Mouse (Mus musculus) cerebellum, postnatal 10 days (tissue): ENCODE data around the gene Csrnp3.

ENCODE experiments used
- DNase-seq, 2 experiments: peaks; one replicate each; pipeline ENCODE4 v3.0.0; 2021; ENCODE audit warnings: mixed read lengths in 2 of 2

Csrnp3 gene

GRCm38 (mm10) chr2:65870919-65871582, 25.5 kb downstream of the Csrnp3 start:
- peak in 1 of 2 experiments; percentile 23 for DNase-seq

GRCm38 (mm10) chr2:65891590-65891989, 46.0 kb downstream of the Csrnp3 start:
- peak; percentile 43 for DNase-seq

GRCm38 (mm10) chr2:65893241-65893640, 47.7 kb downstream of the Csrnp3 start:
- DNase-seq, result no peak

DNA sequence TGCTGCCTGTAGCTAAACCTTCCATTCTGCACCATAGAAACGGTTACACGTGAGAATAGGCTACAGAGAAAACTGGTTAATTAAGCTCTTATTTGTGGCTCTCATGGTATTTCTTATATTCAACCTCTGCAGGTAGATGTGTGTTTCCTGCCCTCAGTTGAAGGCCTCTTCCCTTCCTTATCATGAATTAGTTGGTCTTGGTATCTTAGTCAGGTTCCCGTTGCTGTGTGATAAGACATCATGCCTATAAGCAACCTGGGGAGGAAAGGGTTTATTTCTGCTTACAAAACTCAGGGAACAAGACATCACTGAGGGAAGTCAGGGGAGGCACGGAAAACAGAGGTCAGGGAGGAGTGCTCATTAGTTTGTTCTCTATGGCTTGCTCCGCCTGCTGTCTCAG, 48.7 kb downstream of the Csrnp3 start:
- DNase-seq, result no peak

- DNase-seq, result peak; percentile 78 to 80
Observed at GRCm38 (mm10) chr2:65896542-65896941, 51.0 kb downstream of the Csrnp3 start.

DNA sequence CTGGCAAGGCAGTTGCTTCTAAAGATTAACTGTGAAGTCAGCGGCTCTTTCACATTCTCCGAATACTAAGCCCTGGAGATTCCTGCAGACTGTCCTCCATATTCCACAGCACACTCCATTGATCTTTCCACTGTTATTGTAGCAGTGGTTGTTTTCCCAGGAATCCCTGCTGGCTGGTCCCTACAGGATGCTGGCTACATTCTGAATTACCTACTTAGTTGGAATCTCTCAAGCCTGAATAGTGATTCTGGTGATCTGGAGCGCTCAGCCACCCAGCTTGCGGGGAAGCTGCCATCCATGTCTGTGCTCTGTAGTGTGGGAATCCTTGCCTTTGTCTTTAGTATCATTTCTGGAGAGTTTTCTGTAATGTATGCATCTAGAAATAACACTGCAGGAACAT, 51.5 kb downstream of the Csrnp3 start:
- DNase-seq, result peak; percentile 53 to 70

- DNase-seq, result no peak
Observed at GRCm38 (mm10) chr2:65899478-65899877, 53.9 kb downstream of the Csrnp3 start.

- DNase-seq, result no peak
Observed at GRCm38 (mm10) chr2:65908526-65908925, 63.0 kb downstream of the Csrnp3 start.

GRCm38 (mm10) chr2:65909724-65910521, 64.4 kb downstream of the Csrnp3 start:
- no peak for DNase-seq

DNA sequence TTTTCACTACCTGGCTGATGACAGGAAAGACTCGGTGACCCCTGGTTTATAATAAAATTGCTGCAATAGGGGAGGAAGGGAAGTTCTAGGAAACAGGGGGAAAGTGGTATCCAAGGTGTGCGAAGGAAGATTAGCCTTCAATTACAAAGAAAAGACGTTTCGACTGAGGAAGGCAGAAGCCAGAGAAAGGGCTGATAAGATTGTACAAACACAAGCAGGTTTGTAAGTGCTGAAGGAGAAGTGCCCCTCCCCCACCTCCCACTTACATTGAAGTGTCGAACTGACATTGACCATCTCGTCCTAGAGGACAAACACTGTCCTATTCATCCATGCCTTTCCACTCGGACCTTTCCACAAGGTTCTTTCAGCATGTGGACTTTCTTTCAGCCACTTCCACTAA, 70.4 kb downstream of the Csrnp3 start:
- DNase-seq, result no peak

- DNase-seq, result no peak
Observed at GRCm38 (mm10) chr2:65920651-65921412, 75.3 kb downstream of the Csrnp3 start.

GRCm38 (mm10) chr2:65925363-65925941, 79.9 kb downstream of the Csrnp3 start:
- no peak for DNase-seq

GRCm38 (mm10) chr2:65926935-65927708, 81.6 kb downstream of the Csrnp3 start:
- no peak for DNase-seq

DNA sequence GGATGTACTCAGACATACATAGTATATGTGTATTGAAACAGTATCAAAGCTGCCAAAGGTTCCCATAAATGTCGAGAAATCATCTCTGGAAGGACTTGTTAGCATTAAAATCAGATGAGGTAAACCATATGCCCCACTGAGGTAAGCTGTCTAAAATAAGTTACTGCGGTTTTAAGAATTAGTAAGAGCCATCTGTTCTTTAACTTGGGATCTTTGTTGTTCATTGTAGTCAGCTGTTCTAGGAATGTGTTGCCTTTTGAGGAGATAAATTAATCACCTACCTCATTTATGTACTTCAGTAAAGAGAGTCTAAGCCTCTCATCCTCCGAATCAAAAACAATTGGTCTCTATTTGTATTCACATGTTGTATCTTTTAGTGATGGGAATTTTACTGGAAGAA, 83.7 kb downstream of the Csrnp3 start:
- no peak for DNase-seq

DNA sequence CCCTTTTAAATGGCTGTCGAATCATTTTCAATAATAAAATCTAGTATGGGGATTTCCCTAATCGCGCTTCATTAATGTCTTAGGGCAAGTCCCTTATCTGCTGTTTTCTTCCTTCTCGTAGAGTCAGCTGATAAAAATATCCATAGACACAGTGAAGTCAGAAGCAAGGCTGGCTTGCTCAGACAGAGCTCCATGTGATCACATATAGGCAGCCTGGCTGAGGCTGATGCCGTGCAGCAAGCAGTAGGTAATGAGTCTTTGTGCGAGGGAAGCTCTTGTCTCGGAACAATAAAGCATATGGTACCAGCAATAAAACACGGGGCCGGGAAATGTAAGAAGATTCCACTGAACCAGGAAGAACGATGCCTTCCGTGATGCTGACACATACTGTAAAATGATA, 84.4 kb downstream of the Csrnp3 start:
- peak; percentile 45 to 49 for DNase-seq

DNA sequence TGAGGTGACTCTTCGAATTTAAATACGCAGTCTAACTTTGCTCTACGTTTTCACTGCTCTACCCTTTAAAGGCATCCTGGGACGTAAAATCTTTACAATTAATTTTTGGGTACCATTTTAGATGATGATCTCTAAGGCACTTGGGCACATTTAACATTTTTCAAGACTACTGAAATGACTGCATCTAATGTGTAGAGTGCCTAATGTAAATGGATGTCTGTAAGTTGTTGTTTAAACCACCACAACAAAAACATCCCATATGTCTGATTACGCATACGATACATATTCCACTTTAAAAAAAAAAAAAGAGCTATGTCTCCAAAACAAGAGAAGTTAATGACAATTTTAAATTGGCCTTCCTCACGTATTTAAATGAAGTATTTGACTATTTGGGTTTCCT, 85.7 kb downstream of the Csrnp3 start:
- peak in 1 of 2 experiments; percentile 22 for DNase-seq

DNA sequence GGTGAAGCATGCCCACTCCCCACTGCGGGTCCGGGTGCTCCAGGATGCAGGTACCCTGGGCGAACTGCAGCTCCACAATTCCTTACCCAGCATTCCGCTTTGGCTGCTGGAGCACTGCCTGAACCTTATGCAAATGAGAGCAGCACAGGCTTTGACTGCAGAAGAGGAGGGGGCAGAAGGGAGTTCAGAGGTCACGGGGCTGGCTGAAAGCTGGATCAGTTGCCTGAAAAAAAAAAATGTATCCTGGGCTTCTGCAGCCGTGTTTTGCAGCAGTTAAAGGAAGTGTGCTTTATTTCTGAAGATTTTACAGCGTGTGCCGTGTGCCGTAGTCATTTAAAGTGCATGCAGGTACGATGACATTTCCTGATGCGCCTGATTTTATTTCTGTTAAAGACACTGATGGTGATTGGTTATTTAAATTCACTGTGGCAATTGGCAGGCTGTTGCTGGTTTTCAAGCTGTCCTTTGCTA, 86.3 kb downstream of the Csrnp3 start:
- DNase-seq, result peak; percentile 90 to 92

DNA sequence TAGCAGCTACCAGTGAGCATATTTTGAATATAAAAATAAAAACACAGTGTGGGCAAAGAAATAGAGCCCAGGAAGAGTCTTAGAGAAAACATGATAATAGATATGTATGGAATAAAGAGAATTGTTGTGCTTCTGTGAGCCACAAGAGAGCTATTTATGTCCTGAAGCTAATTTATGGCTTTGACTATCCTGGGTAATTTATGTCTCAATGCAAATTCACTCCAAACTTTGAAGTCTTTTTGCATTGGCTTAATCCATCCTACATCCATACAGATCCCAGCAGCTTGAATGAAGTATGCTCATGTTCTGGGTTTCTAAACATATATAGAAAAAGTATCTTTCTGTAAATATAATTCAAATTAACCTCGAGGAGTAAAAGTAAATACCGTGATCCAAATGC, 88.5 kb downstream of the Csrnp3 start:
- no peak for DNase-seq

DNA sequence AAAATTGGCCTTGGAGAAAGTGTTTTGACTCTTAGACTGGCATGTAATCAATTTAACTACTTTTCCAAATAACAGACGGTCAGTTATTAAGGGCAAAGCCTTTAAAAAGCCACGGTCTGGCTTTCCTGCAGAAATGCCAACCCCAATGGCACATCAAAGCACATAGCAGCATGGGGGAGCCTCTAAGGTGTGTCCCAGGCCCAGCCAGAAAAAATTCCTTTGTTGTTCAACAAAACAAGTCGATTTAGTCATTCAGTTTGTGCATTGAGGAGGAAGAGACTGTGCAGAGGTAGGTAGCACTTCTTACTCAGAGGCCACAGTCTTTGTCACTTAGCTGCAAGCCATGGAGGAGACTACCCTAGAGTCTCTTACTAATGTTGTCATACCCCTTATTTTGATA, 93.3 kb downstream of the Csrnp3 start:
- no peak for DNase-seq

DNA sequence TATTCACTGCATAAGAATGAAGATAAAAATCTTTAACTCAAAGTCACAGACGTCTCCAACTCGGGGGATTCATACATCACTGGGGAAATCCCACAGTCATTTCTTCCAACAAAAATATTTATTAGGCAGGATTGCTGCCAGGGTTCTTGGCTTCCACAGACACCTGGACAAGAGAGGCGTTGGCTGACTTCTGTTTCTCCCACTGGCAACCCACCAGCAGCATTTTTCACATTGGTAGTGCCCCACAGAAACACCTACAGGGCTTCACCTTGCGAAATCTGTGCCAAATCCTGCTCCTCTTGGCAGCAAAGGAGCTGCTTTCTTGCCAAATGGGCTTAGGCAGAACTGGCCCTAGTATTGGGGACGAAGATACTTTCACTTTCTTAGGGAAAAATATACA, 94.8 kb downstream of the Csrnp3 start:
- peak; percentile 89 to 95 for DNase-seq

DNA sequence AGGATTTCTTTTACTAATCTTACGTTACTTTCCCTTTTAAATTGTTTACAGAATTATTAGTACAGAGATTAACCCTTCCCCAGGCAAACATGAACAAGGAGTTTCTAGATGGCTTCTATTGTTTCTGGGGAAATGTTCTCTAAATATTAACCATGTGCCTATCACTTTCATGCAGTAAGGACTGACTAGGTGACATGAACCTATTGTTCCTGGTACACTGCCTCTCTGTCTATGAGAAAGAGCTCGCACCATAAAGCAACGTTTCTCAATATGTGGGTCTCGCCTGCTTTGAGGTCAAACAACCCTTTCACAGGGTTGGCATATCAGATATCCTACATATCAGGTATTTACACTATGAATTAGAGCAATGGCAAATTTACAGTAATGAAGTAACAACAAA, 96.8 kb downstream of the Csrnp3 start:
- no peak for DNase-seq

- DNase-seq, result no peak
Observed at GRCm38 (mm10) chr2:65948808-65949207, 103.2 kb downstream of the Csrnp3 start.
